Mouse (Mus musculus): ENCODE measurements around the gene Rhot1. TPM values are rescaled to one million over a fixed set of nuclear protein-coding genes. Genes with fewer than 3 reads are reported as not detected.
"Not testable (repeated sequence)": the region's sequence is repeated elsewhere in the genome, so short reads cannot be mapped to it uniquely, and the experiment has no call there.

Gene Rhot1
- polyA plus RNA-seq, 1 experiment from 2014 or later, result 53.1 TPM

- no peak for DNase-seq (ENCODE audit: low spot score)
- Histone ChIP-seq H3K4me3 (no peak overlapping the region), H3K9me3 (no peaks in the 10 kb centered on the region), H3K27ac (replicated peaks) (no peak overlapping the region), H3K36me3 (replicated peaks) (no peaks in the 10 kb centered on the region), H3K27me3 (replicated peaks; ENCODE audit: low read depth, poor library complexity, severe bottlenecking) (no peaks in the 10 kb centered on the region), H3K4me1 (0 out of 2 replicates have a peak, but pooled peaks cover 7% of the 10 kb centered on the region)
- WGBS, result 84% methylated on average over 8 of the region's 8 CpGs
These were observed 30.5 kb upstream of the Rhot1 start for GRCm38 (mm10) chr11:80178316-80178715.

- H3K36me3 ChIP-seq (replicated peaks), result no peaks in the 10 kb centered on the region; the same call in 1 of the 2 replicates
- no peak overlapping the region for H3K27ac ChIP-seq (replicated peaks)
- H3K27me3 ChIP-seq (replicated peaks; ENCODE audit: low read depth, poor library complexity, severe bottlenecking), result no peaks in the 10 kb centered on the region
- H3K9me3 ChIP-seq, result no peaks in the 10 kb centered on the region
- H3K4me3 ChIP-seq, result no peak overlapping the region
- H3K4me1 ChIP-seq, result peaks cover 9% of the 10 kb centered on the region; the same call in 1 of the 2 replicates
- no peak for DNase-seq (ENCODE audit: low spot score)
- 74% methylated on average over 5 of the region's 5 CpGs for WGBS
These were observed 27.6 kb upstream of the Rhot1 start for GRCm38 (mm10) chr11:80181021-80181749.

- peak overlapping the region; percentile 89 for H3K27ac ChIP-seq (replicated peaks)
- DNase-seq (ENCODE audit: low spot score); H3K36me3 ChIP-seq (replicated peaks); H3K9me3 ChIP-seq; H3K4me1 ChIP-seq; H3K27me3 ChIP-seq (replicated peaks; ENCODE audit: low read depth, poor library complexity, severe bottlenecking): not testable (repeated sequence)
- 43% methylated on average over 12 of the region's 12 CpGs for WGBS
- H3K4me3 ChIP-seq, result peak overlapping the region; percentile 80
These were observed 25.6 kb upstream of the Rhot1 start for GRCm38 (mm10) chr11:80183054-80183704.

- WGBS, result 2% methylated on average over 33 of the region's 33 CpGs
- Histone ChIP-seq H3K4me3 (peak within 1 kb of the TSS; percentile 80), H3K4me1 (peaks cover 9% of the 10 kb centered on the region; the same call in 1 of the 2 replicates), H3K36me3 (replicated peaks) (no peaks in the 10 kb centered on the region; the same call in 1 of the 2 replicates), H3K27ac (replicated peaks) (peak within 1 kb of the TSS; percentile 89), H3K27me3 (replicated peaks; ENCODE audit: low read depth, poor library complexity, severe bottlenecking) (no peaks in the 10 kb centered on the region), H3K9me3 (no peaks in the 10 kb centered on the region)
- DNase-seq (ENCODE audit: low spot score), result peak; percentile 86
These were observed 25.0 kb upstream of the Rhot1 start, which contains the start of gene Rnf135 for GRCm38 (mm10) chr11:80183705-80184255. Gene Rnf135 (plus strand): TSS chr11:80183851.

- Histone ChIP-seq H3K9me3 (no peaks in the 10 kb centered on the region), H3K4me1 (peaks cover 9% of the 10 kb centered on the region; the same call in 1 of the 2 replicates), H3K27me3 (replicated peaks; ENCODE audit: low read depth, poor library complexity, severe bottlenecking) (no peaks in the 10 kb centered on the region), H3K36me3 (replicated peaks) (no peaks in the 10 kb centered on the region; the same call in 1 of the 2 replicates), H3K27ac (replicated peaks) (peak overlapping the region; percentile 89; the same call in 1 of the 2 replicates), H3K4me3 (peak overlapping the region; percentile 80)
- WGBS, result 92% methylated on average over 6 of the region's 6 CpGs
- no peak for DNase-seq (ENCODE audit: low spot score)
These were observed 24.2 kb upstream of the Rhot1 start for GRCm38 (mm10) chr11:80184531-80185071.

GRCm38 (mm10) chr11:80185441-80185976 is 23.3 kb upstream of the Rhot1 start:
- H3K27ac ChIP-seq (replicated peaks); DNase-seq (ENCODE audit: low spot score); H3K27me3 ChIP-seq (replicated peaks; ENCODE audit: low read depth, poor library complexity, severe bottlenecking); H3K9me3 ChIP-seq; H3K4me3 ChIP-seq; H3K36me3 ChIP-seq (replicated peaks): not testable (repeated sequence)
- H3K4me1 ChIP-seq, result peaks cover 13% of the 10 kb centered on the region; the same call in 1 of the 2 replicates
- 69% methylated on average over 5 of the region's 5 CpGs for WGBS

- Histone ChIP-seq H3K4me1 (peaks cover 5% of the 10 kb centered on the region; the same call in 1 of the 2 replicates), H3K27ac (replicated peaks) (no peak overlapping the region), H3K36me3 (replicated peaks) (peaks cover 18% of the 10 kb centered on the region), H3K27me3 (replicated peaks; ENCODE audit: low read depth, poor library complexity, severe bottlenecking) (no peaks in the 10 kb centered on the region), H3K9me3 (no peaks in the 10 kb centered on the region), H3K4me3 (no peak overlapping the region)
- no peak for DNase-seq (ENCODE audit: low spot score)
- WGBS, result 74% methylated on average over 4 of the region's 4 CpGs
These were observed 18.5 kb upstream of the Rhot1 start for GRCm38 (mm10) chr11:80190280-80190679.

- H3K36me3 ChIP-seq (replicated peaks), result peaks cover 18% of the 10 kb centered on the region
- H3K27ac ChIP-seq (replicated peaks), result no peak overlapping the region
- no peaks in the 10 kb centered on the region for H3K27me3 ChIP-seq (replicated peaks; ENCODE audit: low read depth, poor library complexity, severe bottlenecking)
- no peaks in the 10 kb centered on the region for H3K9me3 ChIP-seq
- no peak overlapping the region for H3K4me3 ChIP-seq
- DNase-seq (ENCODE audit: low spot score), result no peak
- 70% methylated on average over 4 of the region's 4 CpGs for WGBS
- H3K4me1 ChIP-seq, result peaks cover 5% of the 10 kb centered on the region; the same call in 1 of the 2 replicates
These were observed 15.0 kb upstream of the Rhot1 start for GRCm38 (mm10) chr11:80193827-80194226.

- H3K9me3 ChIP-seq, result no peaks in the 10 kb centered on the region
- no peak for DNase-seq (ENCODE audit: low spot score)
- no peak overlapping the region for H3K4me3 ChIP-seq
- H3K4me1 ChIP-seq, result no peaks in the 10 kb centered on the region
- H3K36me3 ChIP-seq (replicated peaks), result peaks cover 12% of the 10 kb centered on the region
- WGBS, result 86% methylated on average over 7 of the region's 7 CpGs
- H3K27ac ChIP-seq (replicated peaks), result no peak overlapping the region
- no peaks in the 10 kb centered on the region for H3K27me3 ChIP-seq (replicated peaks; ENCODE audit: low read depth, poor library complexity, severe bottlenecking)
These were observed 12.5 kb upstream of the Rhot1 start for GRCm38 (mm10) chr11:80196351-80196750.

- no peak for DNase-seq (ENCODE audit: low spot score)
- Histone ChIP-seq H3K4me1 (no peaks in the 10 kb centered on the region), H3K36me3 (replicated peaks) (peaks cover 6% of the 10 kb centered on the region), H3K9me3 (no peaks in the 10 kb centered on the region), H3K27ac (replicated peaks) (no peak overlapping the region), H3K4me3 (no peak overlapping the region), H3K27me3 (replicated peaks; ENCODE audit: low read depth, poor library complexity, severe bottlenecking) (no peaks in the 10 kb centered on the region)
- whole genome bisulfite sequencing, result 95% methylated on average over 3 of the region's 3 CpGs
These were observed 9.5 kb upstream of the Rhot1 start for GRCm38 (mm10) chr11:80199316-80199715.

GRCm38 (mm10) chr11:80199773-80200172 is 9.0 kb upstream of the Rhot1 start:
- no peaks in the 10 kb centered on the region for H3K27me3 ChIP-seq (replicated peaks; ENCODE audit: low read depth, poor library complexity, severe bottlenecking)
- no peaks in the 10 kb centered on the region for H3K4me1 ChIP-seq
- H3K27ac ChIP-seq (replicated peaks), result no peak overlapping the region
- DNase-seq (ENCODE audit: low spot score), result no peak
- H3K9me3 ChIP-seq, result no peaks in the 10 kb centered on the region
- WGBS, result 97% methylated on average over 2 of the region's 2 CpGs
- H3K4me3 ChIP-seq, result no peak overlapping the region
- H3K36me3 ChIP-seq (replicated peaks), result peaks cover 1% of the 10 kb centered on the region

- H3K4me1 ChIP-seq, result no peaks in the 10 kb centered on the region
- WGBS, result 74% methylated on average over 1 of the region's 1 CpGs
- H3K36me3 ChIP-seq (replicated peaks), result no peaks in the 10 kb centered on the region
- no peak for DNase-seq (ENCODE audit: low spot score)
- no peaks in the 10 kb centered on the region for H3K9me3 ChIP-seq
- no peak overlapping the region for H3K4me3 ChIP-seq
- no peak overlapping the region for H3K27ac ChIP-seq (replicated peaks)
- no peaks in the 10 kb centered on the region for H3K27me3 ChIP-seq (replicated peaks; ENCODE audit: low read depth, poor library complexity, severe bottlenecking)
These were observed 8.5 kb upstream of the Rhot1 start for GRCm38 (mm10) chr11:80200326-80200725.

Data from embryonic facial prominence, embryonic 10.5 days (tissue).